Mouse (Mus musculus) ES-E14 (cell line): ENCODE results near the gene Mrps6. TPM values are rescaled to one million over a fixed set of nuclear protein-coding genes. Genes with fewer than 3 reads are reported as not detected.

Experiments
- DNase-seq: peaks from one replicate; pipeline ENCODE4 v3.0.0-alpha.2; 2013; ENCODE audit warnings: low read depth, low spot score
- H3K27ac ChIP-seq: 2 replicates; pipeline ENCODE4 v1.5.1; 2012; ENCODE audit warnings: low read depth, mild to moderate bottlenecking, low read length, moderate library complexity, mixed read lengths; ENCODE audit not compliant: poor library complexity, insufficient read depth, severe bottlenecking
- H3K36me3 ChIP-seq: 2 replicates; pipeline ENCODE4 v1.6.1; 2012; ENCODE audit warnings: mild to moderate bottlenecking, low read length, moderate library complexity, mixed read lengths; ENCODE audit not compliant: control insufficient read depth, poor library complexity, insufficient read depth, severe bottlenecking
- H3K4me1 ChIP-seq, 2 experiments: fragments of 150-350 bp in 1 of 2; sonication (generic) in 1 of 2; 2 replicates each; pipeline ENCODE4 v1.6.1; 2012; ENCODE audit warnings: low read length in 2 of 2, mild to moderate bottlenecking in 1 of 2, mixed read lengths in 1 of 2; ENCODE audit not compliant: control insufficient read depth in 2 of 2, insufficient read depth in 2 of 2, poor library complexity in 1 of 2
- H3K4me3 ChIP-seq, 2 experiments: fragments of 150-350 bp in 1 of 2; sonication (generic) in 1 of 2; 2 replicates each; pipeline ENCODE4 v1.5.1; 2012; ENCODE audit warnings: low read length in 2 of 2, low read depth in 1 of 2, mild to moderate bottlenecking in 1 of 2, mixed read lengths in 1 of 2; ENCODE audit not compliant: insufficient read depth in 1 of 2, poor library complexity in 1 of 2, severe bottlenecking in 1 of 2
- H3K9ac ChIP-seq: 2 replicates; pipeline ENCODE4 v1.6.1; 2012; ENCODE audit warnings: low read depth, mild to moderate bottlenecking, low read length, mixed read lengths; ENCODE audit not compliant: poor library complexity, insufficient read depth, severe bottlenecking
- H3K9me3 ChIP-seq: fragments of 150-350 bp; sonication (generic); 2 replicates; pipeline ENCODE4 v1.6.1; 2012; ENCODE audit warnings: low read depth, mild to moderate bottlenecking, low read length; ENCODE audit not compliant: control insufficient read depth, insufficient read depth
- CHD2 ChIP-seq: IDR thresholded peaks from 2 replicates; pipeline ENCODE4 v1.6.1; 2014; ENCODE audit warnings: mild to moderate bottlenecking, low read depth, low read length, inconsistent platforms
- HCFC1 ChIP-seq: IDR thresholded peaks from 2 replicates; pipeline ENCODE4 v1.6.1; 2012; ENCODE audit warnings: low read length, inconsistent platforms, borderline replicate concordance; ENCODE audit not compliant: insufficient read depth
- MAFK ChIP-seq: IDR thresholded peaks from 2 replicates; pipeline ENCODE4 v1.6.1; 2014; ENCODE audit warnings: mild to moderate bottlenecking, low read depth, low read length, inconsistent platforms; ENCODE audit not compliant: insufficient read depth
- ZC3H11A ChIP-seq: IDR thresholded peaks from 2 replicates; pipeline ENCODE4 v1.6.1; 2012; ENCODE audit warnings: low read depth, mild to moderate bottlenecking, inconsistent platforms, low read length, borderline replicate concordance
- ZNF384 ChIP-seq: IDR thresholded peaks from 2 replicates; pipeline ENCODE4 v1.6.1; 2012; ENCODE audit warnings: low read depth, low read length, inconsistent platforms
- in situ Hi-C, 2 experiments: fragments of 600-800 bp; cut with MboI; formaldehyde crosslinking; loops; one replicate each; pipeline ENCODE4 v1.15.1; 2025; ENCODE audit warnings: low sequenced_read_pairs in 2 of 2, inconsistent platforms in 1 of 2; ENCODE audit not compliant: unreplicated experiment in 2 of 2
- total RNA-seq: library from RNA; depleted of rRNA; stranded (reverse); fragments of 300-350 nt; gene quantifications from 2 replicates; pipeline ENCODE4 v1.2.3, GENCODE M21; 2012

The Mrps6 gene
- total RNA-seq, 1 experiment: 30.4 TPM

- DNase-seq: no peak
- H3K9me3 ChIP-seq: no peaks in the 10 kb centered on the region
- H3K4me3 ChIP-seq: no peak overlapping the region
- peaks cover 0 to 2% of the 10 kb centered on the region in 2 experiments; a peak in 1 of 4 replicates for H3K4me1 ChIP-seq
- H3K9ac ChIP-seq: no peak overlapping the region
- in situ Hi-C loops: no loop called here
- H3K27ac ChIP-seq: no peak overlapping the region
- TF ChIP-seq ZC3H11A (no peak), HCFC1 (no peak), ZNF384 (no peak), CHD2 (no peak), MAFK (no peak)
- no peaks in the 10 kb centered on the region for H3K36me3 ChIP-seq
Measured at GRCm38 (mm10) chr16:92136275-92136674, 78.2 kb downstream of the Mrps6 start.

GRCm38 (mm10) chr16:92139386-92140261 is 81.6 kb downstream of the Mrps6 start:
- H3K27ac ChIP-seq: no peak overlapping the region

DNA sequence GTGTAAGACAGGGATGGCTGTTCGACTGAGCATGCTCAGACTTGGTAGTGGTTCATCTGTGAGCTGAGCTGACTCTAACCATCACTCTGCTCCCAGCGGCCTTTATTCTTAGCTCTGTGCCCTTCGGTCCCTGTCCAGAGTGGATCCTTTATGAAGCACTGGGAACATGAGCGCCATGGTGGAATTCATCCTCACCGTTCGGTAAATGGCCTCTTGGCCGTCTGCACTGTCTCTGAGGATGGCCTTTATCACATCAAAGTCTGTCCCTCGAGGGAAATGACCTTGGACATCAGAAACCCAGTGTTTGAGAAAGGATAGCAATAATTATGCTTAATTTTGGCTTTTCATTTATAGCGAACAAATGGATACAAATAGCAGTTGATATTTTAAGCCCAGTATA is 82.3 kb downstream of the Mrps6 start:
- Histone ChIP-seq H3K4me3 (no peak overlapping the region), H3K27ac (no peak overlapping the region), H3K9me3 (no peaks in the 10 kb centered on the region), H3K36me3 (no peaks in the 10 kb centered on the region), H3K9ac (no peak overlapping the region), H3K4me1 (no peaks in the 10 kb centered on the region)
- TF ChIP-seq HCFC1: no peak
- TF ChIP-seq ZNF384: no peak
- TF ChIP-seq MAFK: no peak
- TF ChIP-seq ZC3H11A: no peak
- no peak for TF ChIP-seq CHD2
- DNase-seq: no peak
- in situ Hi-C loops: no loop called here

More at GRCm38 (mm10) chr16:92139386-92140261, 81.6 kb downstream of the Mrps6 start:
- in situ Hi-C loops: no loop called here
- H3K36me3 ChIP-seq: no peaks in the 10 kb centered on the region
- H3K4me3 ChIP-seq: no peak overlapping the region
- no peaks in the 10 kb centered on the region for H3K4me1 ChIP-seq
- TF ChIP-seq MAFK (no peak), ZNF384 (no peak)
- H3K9me3 ChIP-seq: no peaks in the 10 kb centered on the region
- no peak for DNase-seq
- no peak overlapping the region for H3K9ac ChIP-seq

DNA sequence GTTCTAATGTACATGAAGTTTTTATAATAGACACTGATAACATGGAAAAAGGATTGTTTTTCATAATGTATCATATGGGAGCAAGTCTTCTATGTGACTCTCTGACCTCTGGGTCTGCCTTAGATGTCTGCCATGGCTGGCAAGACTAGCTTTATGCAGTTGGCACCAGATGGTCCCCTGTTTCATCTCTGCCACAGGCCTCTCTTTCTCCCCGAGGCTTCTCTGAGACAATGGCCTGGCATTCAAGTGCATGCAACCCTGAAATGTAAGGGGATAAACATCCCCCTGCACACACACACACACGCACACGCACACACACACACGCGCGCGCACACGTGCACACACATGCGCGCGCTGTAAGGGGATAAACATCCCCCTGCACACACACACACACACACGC is 83.0 kb downstream of the Mrps6 start:
- no peak for TF ChIP-seq ZNF384
- no peak for TF ChIP-seq HCFC1
- no peak for TF ChIP-seq CHD2
- no peak for TF ChIP-seq MAFK
- no peak for TF ChIP-seq ZC3H11A
- Histone ChIP-seq H3K9ac (no peak overlapping the region), H3K27ac (no peak overlapping the region), H3K36me3 (no peaks in the 10 kb centered on the region), H3K9me3 (no peaks in the 10 kb centered on the region), H3K4me3 (no peak overlapping the region), H3K4me1 (no peaks in the 10 kb centered on the region)
- no peak for DNase-seq
- in situ Hi-C loops: no loop called here
